Mouse (Mus musculus) retina, postnatal 7 days (tissue): Measurements from ENCODE around the gene Aatk.
A peak's percentile ranks its signal among the peaks of the same experiment; 100 is the strongest.

ENCODE experiments used
- DNase-seq: peaks from one replicate; pipeline ENCODE4 v3.0.0-alpha.2; 2012; ENCODE audit warnings: low read depth, low spot score

Aatk gene

GRCm38 (mm10) chr11:119989115-119989564, 57.8 kb downstream of the Aatk start:
- DNase-seq = no peak

- no peak for DNase-seq
Measured at GRCm38 (mm10) chr11:119988391-119988790, 58.6 kb downstream of the Aatk start.

- no peak for DNase-seq
Measured at GRCm38 (mm10) chr11:119987876-119988275, 59.1 kb downstream of the Aatk start.

DNA sequence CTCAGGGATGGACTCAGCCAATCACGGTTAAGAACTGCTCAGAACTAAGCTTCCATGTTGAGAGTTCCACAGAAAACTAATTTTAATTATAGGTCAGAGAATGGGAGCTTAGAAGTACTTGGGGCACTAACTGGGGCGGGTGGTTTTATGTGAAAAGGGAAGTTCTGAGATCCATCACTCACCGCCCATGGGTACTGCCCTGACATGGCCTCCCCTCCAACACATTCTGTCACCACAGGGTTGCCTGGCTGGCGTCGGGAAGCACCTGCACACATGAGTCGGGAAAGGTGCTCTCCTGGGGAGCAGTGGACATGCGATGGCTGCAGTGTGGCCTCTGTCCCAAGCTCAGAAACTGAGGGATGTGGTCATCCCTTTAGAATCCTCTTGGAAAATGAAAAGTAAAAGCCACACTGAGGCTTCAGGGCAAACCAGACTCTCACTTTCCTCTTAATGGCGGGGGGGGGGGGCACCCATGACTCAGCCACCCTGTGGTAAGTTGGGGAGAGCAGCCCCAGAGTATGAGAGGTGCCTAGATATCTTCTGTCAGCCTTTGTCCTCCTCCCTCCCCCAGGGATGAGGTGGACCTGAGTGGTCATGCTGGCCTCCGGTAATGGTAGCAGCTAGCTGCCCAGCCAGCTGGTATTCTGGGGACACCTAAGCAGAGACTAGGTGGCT, 60.1 kb downstream of the Aatk start:
- DNase-seq = no peak

GRCm38 (mm10) chr11:119983151-119983550, 63.8 kb downstream of the Aatk start:
- peak; percentile 27 for DNase-seq

GRCm38 (mm10) chr11:119982236-119982635, 64.7 kb downstream of the Aatk start:
- DNase-seq = peak; percentile 56

DNA sequence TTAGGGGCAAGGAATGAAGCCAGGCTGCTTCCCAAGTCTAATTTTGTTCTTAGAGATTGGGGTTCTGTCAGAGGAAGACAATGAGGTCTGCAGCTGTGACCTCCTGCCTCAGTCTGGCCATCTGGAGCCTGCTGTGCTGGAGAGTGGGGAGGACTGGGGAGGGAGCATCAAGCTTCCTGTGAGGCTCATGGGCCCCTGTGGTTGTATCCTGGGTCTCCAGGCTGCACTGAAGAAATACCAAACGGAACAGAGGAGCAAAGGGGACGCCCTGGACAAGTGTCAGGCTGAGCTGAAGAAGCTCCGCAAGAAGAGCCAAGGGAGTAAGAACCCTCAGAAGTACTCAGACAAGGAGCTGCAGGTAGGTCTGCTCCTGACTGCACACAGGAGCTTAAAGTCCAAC, 65.2 kb downstream of the Aatk start:
- DNase-seq = no peak

DNA sequence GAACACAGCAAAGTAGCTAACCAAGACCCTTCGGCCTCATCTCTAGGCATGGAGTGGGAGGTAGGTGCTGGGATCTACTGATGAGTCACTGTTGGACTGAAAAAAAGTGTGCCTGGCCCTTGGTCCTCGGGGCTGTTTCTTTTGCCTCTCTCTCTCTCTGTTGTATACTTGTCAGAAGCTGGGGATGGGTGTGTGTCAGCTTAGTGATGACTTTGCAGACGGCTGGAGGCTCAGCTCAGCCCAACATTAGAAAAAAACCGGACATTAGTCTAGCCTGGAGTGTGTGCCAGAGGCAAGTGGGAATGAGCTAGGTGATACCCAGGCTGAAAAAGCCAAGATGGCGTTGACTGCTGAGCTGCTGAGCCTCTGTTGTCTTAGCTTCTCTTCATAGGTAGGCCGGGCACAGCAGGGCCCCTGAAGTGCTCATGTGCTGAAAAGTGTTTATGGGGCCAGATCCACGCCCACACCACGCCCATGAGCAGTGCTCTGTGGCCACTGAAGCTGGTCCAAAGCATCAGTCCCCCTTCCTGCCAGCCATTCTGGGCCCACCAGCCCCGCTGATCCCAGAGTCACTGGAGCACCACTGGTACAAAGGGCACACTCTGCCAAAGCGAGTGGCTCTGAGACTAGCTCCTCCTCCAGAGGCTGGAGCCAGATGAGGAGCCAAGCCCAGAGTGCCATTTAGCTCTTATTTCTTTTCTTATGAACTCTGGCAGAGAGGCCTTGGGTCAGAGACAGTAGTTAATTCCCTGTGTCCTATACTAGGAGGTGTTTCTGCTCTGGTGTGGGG, 67.2 kb downstream of the Aatk start:
- DNase-seq = no peak

GRCm38 (mm10) chr11:119978701-119979100, 68.3 kb downstream of the Aatk start:
- DNase-seq = no peak

DNA sequence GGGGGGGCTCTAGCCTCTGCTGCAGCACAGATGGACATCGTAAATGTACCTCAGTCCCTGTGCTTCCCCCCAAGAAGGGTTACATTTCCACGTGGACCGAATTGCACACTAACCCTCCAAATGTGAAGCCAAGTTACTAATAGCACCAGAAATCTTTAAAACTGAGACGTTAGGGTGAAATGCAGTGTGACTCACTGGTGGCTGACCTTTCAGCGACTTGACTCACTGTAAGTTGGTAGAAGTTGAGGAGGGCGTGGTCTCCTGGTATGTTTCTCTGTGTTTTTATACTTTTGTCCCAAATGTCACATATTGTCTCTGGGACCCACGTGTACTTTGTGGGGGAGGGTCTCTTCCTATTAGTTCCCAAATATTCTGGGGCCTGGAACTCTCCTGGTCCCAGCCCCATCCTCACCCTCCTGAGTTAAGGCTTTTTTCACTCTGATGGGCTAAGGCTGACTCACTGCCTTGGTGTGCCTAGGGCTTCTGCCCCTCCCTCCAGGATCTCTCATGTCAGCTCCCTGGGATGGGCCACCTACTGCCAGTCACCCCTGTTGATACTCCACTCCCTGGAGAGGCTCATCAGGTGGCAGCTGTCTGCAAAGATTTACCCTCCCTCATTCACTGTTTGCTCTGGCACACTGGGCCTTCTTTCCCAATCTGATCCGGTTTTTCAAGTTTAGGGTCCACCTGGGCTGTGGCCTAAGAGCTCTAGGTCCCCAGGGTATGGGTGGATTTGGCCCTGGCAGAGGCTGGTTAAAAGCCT, 71.0 kb downstream of the Aatk start:
- no peak for DNase-seq

- DNase-seq = no peak
Measured at GRCm38 (mm10) chr11:119973789-119974188, 73.2 kb downstream of the Aatk start.

DNA sequence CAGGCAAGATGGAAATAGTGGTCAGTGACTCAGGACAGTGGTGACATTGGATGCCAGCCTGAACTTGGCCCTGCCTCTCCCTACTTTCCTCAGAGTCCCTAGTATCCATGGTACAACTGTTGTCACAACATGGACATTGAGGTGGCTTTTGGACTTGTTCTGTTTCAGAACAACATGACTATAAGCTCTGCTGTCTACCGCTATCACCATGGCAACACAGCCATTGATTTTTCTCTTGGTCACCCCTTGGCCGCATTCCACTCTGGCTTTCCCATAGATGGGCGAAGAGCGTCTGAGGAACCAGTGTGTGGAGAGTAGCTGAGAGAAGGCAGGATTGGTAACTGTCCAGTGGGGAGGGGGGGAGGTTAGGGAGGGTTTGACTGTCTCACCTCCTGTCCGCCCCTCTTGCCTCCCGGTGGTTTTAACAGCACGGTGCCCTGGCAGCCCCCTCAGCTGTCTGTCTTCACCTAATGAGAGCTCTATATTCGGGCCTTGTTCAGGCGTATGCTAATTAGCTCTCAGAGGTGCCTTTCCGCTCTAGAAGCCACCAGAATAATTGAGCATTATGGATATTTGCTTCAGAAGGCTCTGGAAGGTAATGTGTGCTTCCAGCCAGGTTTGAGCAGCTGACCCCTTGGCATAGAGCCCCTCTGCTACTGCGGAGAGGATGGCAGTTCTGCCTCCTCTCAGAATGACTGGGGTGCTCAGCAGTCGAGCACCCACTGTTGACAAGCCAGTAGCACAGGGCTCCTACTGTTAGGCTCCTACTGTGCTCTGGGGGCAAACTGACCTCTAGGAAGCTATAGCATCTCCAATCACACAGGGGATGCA, 76.7 kb downstream of the Aatk start:
- DNase-seq = no peak

DNA sequence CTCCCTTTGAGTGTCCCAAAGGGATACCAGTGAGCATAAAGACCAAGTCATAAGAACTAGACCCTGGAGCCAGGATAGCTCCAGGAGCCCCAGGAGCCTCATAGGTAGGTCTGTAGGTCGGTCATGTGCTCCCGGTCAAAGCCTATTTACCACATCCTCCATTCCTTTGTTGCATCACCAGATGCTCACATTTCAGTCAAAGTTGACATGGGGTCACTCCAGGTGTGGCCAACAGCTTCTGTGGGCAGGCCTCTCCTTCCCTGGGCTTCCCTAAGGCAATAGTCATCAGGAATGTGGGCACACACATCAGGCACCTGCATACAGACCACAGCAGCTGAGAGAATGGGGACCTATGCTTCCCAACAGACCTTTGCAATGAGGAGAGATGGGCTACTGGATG, 79.1 kb downstream of the Aatk start:
- no peak for DNase-seq

- DNase-seq = no peak
Measured at GRCm38 (mm10) chr11:119967401-119967800, 79.6 kb downstream of the Aatk start.

GRCm38 (mm10) chr11:119966294-119966693, 80.7 kb downstream of the Aatk start:
- no peak for DNase-seq

DNA sequence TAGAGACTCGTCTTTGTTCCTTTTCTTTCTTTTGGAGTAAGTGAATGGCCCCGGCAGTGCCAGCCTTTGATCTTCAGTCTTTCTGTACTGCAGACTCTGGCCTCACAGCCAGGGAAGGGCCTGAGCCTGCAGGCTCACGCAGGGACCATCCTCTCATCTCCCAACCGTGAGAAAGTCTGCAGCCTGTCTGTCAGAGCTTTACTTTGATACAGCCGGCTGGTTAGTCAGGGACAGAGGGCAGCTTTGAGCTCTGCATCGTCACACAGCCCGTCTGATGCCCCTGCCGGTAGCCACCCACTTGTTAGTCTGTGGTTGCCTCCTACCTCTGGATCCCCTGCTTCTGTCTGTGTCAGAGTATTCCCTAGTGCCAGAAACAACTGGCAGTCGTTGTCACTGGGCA, 81.9 kb downstream of the Aatk start:
- DNase-seq = no peak

- DNase-seq = no peak
Measured at GRCm38 (mm10) chr11:119961511-119961910, 85.5 kb downstream of the Aatk start.

DNA sequence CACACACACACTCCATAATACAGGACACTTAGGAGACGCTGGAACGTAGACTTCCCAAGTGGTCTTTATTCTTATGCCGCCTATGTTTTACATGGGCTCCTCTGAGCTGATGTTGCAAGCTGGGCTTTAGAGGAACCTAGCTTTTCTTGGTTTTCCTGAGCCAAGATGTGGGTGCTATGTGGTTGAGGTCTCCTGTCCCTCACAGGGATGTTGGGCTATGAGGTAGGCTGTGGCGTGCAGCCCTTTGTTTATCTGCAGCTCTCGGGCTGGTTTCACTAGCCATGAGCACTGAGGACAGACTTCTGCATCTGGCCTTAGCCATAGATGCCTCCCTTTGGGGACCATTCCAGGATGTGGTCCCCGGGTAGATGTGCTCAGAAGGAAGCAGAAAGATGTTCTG, 86.3 kb downstream of the Aatk start:
- DNase-seq = no peak

DNA sequence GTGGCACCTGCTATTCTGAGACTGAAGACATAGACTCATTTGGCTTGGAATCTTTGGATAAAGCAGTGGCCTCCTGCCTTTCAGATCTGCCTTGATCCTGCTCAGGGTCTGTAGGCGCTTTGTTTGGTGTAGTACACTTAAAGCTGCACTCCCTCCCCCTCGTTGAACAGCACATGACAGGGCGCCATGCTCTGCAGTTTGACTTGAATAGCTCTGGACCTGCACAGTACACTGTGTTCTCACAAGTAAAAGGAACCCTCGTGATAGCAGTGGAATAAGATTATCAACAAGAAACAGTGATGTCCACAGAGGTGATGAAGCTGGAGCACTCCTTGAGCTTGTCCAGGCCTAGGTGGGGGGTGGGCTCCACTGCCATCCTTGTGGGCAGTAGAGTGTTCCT, 87.3 kb downstream of the Aatk start:
- DNase-seq = no peak

- DNase-seq = no peak
Measured at GRCm38 (mm10) chr11:119958856-119959255, 88.1 kb downstream of the Aatk start.
